Mouse (Mus musculus): ENCODE measurements around the gene Cep128.

DNA sequence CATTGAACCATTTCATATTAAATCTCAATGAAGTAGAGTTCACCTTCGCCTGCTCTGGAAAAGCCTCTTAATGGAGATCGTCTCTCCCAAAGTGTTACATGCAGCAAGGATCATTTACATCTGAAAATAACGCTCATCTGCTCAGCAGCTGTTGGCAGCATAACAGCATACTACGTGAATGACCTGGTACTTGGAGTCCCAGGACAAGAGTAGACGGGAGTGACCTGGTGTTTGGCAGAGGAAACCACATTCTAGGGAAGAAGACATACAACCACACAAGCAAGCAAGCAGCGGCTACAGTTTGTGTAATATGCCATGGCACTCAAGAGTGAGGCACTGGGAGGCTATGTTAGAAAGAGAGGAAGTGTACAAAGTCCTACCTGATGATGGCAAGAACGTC, 69.2 kb downstream of the Cep128 start:
- TF ChIP-seq CTCF (IDR thresholded peaks at IDR 0.05; ENCODE audit: control insufficient read depth, insufficient read depth, insufficient read length) (no peak), MAX (IDR thresholded peaks at IDR 0.05) (no peak), MYOG (IDR thresholded peaks at IDR 0.05; ENCODE audit: control insufficient read depth, extremely low read depth, insufficient read length) (no peak), CEBPB (IDR thresholded peaks at IDR 0.05; ENCODE audit: low read depth) (no peak)
